Mouse (Mus musculus) MEL (cell line): ENCODE results near the gene Ankrd34a.

ENCODE experiments used
- CTCF ChIP-seq, 3 experiments: IDR thresholded peaks in 2 of 3; conservative IDR thresholded peaks in 1 of 3; 2 replicates each; pipeline ENCODE4 v1.5.1; 2011 to 2012; ENCODE audit warnings: low read length in 3 of 3, low read depth in 2 of 3, mild to moderate bottlenecking in 2 of 3, improper control_type of control experiment in 1 of 3, inconsistent platforms in 1 of 3, mixed read lengths in 1 of 3, moderate library complexity in 1 of 3; ENCODE audit not compliant: control insufficient read depth in 1 of 3, insufficient read depth in 1 of 3, poor library complexity in 1 of 3, severe bottlenecking in 1 of 3
- E2F4 ChIP-seq: IDR thresholded peaks from 2 replicates; pipeline ENCODE4 v1.6.1; 2011; ENCODE audit warnings: low read depth, low read length, improper control_type of control experiment, borderline replicate concordance
- EP300 ChIP-seq, 2 experiments: IDR thresholded peaks; 2 replicates each; pipeline ENCODE4 v1.6.1; 2011; ENCODE audit warnings: improper control_type of control experiment in 2 of 2, low read length in 2 of 2, low read depth in 1 of 2, mild to moderate bottlenecking in 1 of 2
- GATA1 ChIP-seq: IDR thresholded peaks from 2 replicates; pipeline ENCODE4 v1.6.1; 2011; ENCODE audit warnings: low read depth, low read length, improper control_type of control experiment
- HCFC1 ChIP-seq: IDR thresholded peaks from 2 replicates; pipeline ENCODE4 v1.6.1; 2012; ENCODE audit warnings: low read depth, mild to moderate bottlenecking, inconsistent platforms, low read length, improper control_type of control experiment, moderate library complexity
- MYB ChIP-seq: IDR thresholded peaks from 2 replicates; pipeline ENCODE4 v1.6.1; 2011; ENCODE audit warnings: mild to moderate bottlenecking, low read depth, low read length, improper control_type of control experiment
- NELFE ChIP-seq: IDR thresholded peaks from 2 replicates; pipeline ENCODE4 v1.6.1; 2011; ENCODE audit warnings: low read depth, low read length, improper control_type of control experiment
- POLR2A ChIP-seq, 2 experiments: IDR thresholded peaks; 2 replicates each; pipeline ENCODE4 v1.6.1; 2011 to 2012; ENCODE audit warnings: low read length in 2 of 2, mild to moderate bottlenecking in 2 of 2, control low read depth in 1 of 2, improper control_type of control experiment in 1 of 2, low read depth in 1 of 2, moderate library complexity in 1 of 2; ENCODE audit not compliant: control insufficient read depth in 1 of 2, insufficient read depth in 1 of 2, poor library complexity in 1 of 2
- POLR2AphosphoS2 ChIP-seq: IDR thresholded peaks from 2 replicates; pipeline ENCODE4 v1.6.1; 2011; ENCODE audit warnings: low read length, improper control_type of control experiment
- SIN3A ChIP-seq: IDR thresholded peaks from 2 replicates; pipeline ENCODE4 v1.6.1; 2012; ENCODE audit warnings: low read length, improper control_type of control experiment, inconsistent platforms
- UBTF ChIP-seq: IDR thresholded peaks from 2 replicates; pipeline ENCODE4 v1.6.1; 2012; ENCODE audit warnings: low read depth, mild to moderate bottlenecking, inconsistent platforms, low read length, improper control_type of control experiment, moderate library complexity, borderline replicate concordance; ENCODE audit not compliant: insufficient read depth
- USF1 ChIP-seq: IDR thresholded peaks from 2 replicates; pipeline ENCODE4 v1.6.1; 2014; ENCODE audit warnings: low read depth, mild to moderate bottlenecking, inconsistent platforms, low read length, improper control_type of control experiment, moderate library complexity
- ZMIZ1 ChIP-seq: IDR thresholded peaks from 2 replicates; pipeline ENCODE4 v1.6.1; 2012; ENCODE audit warnings: low read depth, mild to moderate bottlenecking, inconsistent platforms, low read length, improper control_type of control experiment, moderate library complexity
- ZNF384 ChIP-seq: IDR thresholded peaks from 2 replicates; pipeline ENCODE4 v1.6.1; 2012; ENCODE audit warnings: low read depth, mild to moderate bottlenecking, inconsistent platforms, low read length, improper control_type of control experiment

DNA sequence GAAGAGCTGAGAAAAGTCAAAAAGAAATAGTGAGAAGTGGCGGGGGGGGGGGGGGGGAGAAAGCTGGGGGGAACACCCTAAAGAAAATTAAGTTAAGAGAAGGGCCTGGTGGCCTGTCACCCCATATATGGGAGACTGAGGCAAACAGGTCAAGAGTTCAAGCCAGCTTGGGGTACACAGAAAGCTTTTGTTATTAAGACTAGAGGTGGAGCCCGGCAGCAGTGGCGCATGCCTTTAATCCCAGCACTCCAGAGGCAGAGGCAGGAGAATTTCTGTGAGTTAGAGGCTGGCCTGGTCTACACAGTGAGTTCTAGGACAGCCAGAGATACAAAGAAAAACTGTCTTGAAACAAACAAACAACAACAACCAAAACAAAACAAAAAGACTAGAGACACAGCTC lies 31.3 kb upstream of the Ankrd34a start:
- TF ChIP-seq HCFC1 (no peak), CTCF (IDR thresholded peaks at IDR 0.05 in 2 of 3, conservative IDR thresholded peaks at IDR 0.05 in 1 of 3; ENCODE audit: control insufficient read depth in 1 of 3, insufficient read depth in 1 of 3, low read depth in 2 of 3, low read length in 3 of 3, poor library complexity in 1 of 3, severe bottlenecking in 1 of 3) (no peak), EP300 (IDR thresholded peaks at IDR 0.05; ENCODE audit: low read depth in 1 of 2, low read length in 2 of 2) (no peak), ZNF384 (no peak), ZMIZ1 (no peak), UBTF (no peak), GATA1 (no peak), POLR2AphosphoS2 (no peak), NELFE (no peak), SIN3A (no peak), USF1 (no peak), POLR2A (IDR thresholded peaks at IDR 0.05; ENCODE audit: control insufficient read depth in 1 of 2, insufficient read depth in 1 of 2, low read depth in 1 of 2, low read length in 2 of 2, poor library complexity in 1 of 2) (no peak), E2F4 (no peak), MYB (no peak)
